Mouse (Mus musculus): ENCODE results near the gene Abcb6.

DNA sequence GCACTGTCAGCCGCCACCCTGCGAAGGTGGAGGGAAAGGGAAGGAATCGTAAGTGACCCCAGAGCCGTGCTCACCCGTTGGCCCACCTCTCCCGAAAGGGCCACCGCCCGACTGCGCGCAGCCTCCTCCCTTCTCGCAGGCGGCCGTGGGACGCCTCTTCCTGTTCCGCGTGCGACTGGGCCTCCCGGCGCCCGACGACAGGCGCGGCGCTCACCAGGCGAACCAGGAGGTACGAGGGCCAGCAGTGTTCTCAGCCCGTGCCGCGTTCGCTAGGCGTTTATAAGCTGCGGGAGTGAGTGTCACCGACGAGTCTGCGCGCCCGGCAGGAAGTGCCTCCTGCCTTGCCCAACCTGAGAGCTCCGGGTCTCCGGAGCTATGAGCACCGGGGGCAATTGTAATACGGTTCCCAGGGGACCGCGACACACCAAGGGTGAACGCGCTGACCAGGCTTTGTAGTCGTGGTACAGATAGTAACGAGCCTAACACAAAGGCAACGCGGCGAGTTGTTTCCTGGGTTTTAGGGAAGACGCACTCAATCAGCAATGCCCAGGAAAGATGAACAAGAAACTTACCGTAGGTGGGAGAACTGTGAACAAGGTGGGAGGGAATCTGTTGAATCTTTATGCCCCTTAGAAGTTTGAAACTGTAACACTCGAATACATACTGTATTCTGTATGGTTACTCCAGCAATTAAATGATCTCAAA is 38.6 kb downstream of the Abcb6 start:
- TF ChIP-seq EP300 (IDR thresholded peaks at IDR 0.05; ENCODE audit: insufficient read depth, low read depth, low read length) = no peak
- no peak for TF ChIP-seq CTCF (IDR thresholded peaks at IDR 0.05; ENCODE audit: low read depth, low read length)
